Mouse (Mus musculus): ENCODE results near the gene 0610030E20Rik. TPM values are rescaled to one million over a fixed set of nuclear protein-coding genes. Genes with fewer than 3 reads are reported as not detected.

0610030E20Rik gene
- polyA plus RNA-seq, 1 experiment from 2014 or later: 19.6 TPM

DNA sequence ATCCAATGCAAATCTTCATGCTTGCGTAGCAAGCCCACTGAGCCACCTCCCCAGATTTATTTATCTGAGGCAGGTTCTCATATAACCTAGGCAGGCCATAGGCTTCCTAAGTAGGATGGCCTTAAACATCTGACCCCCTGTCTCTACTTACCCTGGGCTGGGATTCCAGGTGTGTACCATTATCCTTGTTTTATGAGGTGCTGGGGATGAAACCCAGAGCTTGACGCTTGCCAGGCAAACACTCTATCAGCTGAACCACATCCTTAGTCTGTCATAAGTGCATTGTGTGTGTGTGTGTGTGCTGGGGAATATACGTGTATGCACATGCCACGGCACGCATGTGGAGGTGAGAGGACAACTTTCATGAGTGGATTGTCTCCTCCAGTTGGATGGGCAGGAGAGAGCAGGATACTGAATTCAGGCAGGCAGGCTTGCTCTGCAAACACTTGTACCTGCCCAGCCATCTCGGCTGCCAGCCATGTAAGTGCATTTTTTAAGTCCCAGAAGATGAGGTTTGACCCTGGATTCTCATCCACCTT lies 41.7 kb downstream of the 0610030E20Rik start:
- peak overlapping the region; percentile 75; the same call in 1 of the 2 replicates for H3K9ac ChIP-seq (ENCODE audit: low read depth, low read length)
- H3K36me3 ChIP-seq (ENCODE audit: control insufficient read depth, insufficient read depth, low read length): peaks cover 44% of the 10 kb centered on the region

GRCm38 (mm10) chr6:72389471-72389940 lies 42.4 kb downstream of the 0610030E20Rik start:
- peak overlapping the region; percentile 75 for H3K9ac ChIP-seq (ENCODE audit: low read depth, low read length)
- peak; percentile 34; the same call in 1 of the 2 replicates for ATAC-seq (ENCODE audit: low read depth)

More for the DNA sequence above, 41.7 kb downstream of the 0610030E20Rik start:
- Histone ChIP-seq H3K27ac (replicated peaks; ENCODE audit: low read depth, low read length) (peak overlapping the region; percentile 90), H3K4me1 (ENCODE audit: control insufficient read depth, insufficient read depth, low read length) (peaks cover 14% of the 10 kb centered on the region; the same call in 1 of the 2 replicates), H3K9me3 (ENCODE audit: control insufficient read depth, low read length) (no peaks in the 10 kb centered on the region), H3K4me3 (ENCODE audit: low read depth, low read length) (peak overlapping the region; percentile 52), H3K27me3 (replicated peaks; ENCODE audit: control insufficient read depth, insufficient read depth, low read length) (no peaks in the 10 kb centered on the region), H3K4me2 (ENCODE audit: low read depth, low read length) (peak overlapping the region; percentile 74)
- no peak for ATAC-seq (ENCODE audit: low read depth)
- WGBS: 81% methylated on average over 6 of the region's 6 CpGs
- DNase-seq (ENCODE audit: low spot score): no peak

DNA sequence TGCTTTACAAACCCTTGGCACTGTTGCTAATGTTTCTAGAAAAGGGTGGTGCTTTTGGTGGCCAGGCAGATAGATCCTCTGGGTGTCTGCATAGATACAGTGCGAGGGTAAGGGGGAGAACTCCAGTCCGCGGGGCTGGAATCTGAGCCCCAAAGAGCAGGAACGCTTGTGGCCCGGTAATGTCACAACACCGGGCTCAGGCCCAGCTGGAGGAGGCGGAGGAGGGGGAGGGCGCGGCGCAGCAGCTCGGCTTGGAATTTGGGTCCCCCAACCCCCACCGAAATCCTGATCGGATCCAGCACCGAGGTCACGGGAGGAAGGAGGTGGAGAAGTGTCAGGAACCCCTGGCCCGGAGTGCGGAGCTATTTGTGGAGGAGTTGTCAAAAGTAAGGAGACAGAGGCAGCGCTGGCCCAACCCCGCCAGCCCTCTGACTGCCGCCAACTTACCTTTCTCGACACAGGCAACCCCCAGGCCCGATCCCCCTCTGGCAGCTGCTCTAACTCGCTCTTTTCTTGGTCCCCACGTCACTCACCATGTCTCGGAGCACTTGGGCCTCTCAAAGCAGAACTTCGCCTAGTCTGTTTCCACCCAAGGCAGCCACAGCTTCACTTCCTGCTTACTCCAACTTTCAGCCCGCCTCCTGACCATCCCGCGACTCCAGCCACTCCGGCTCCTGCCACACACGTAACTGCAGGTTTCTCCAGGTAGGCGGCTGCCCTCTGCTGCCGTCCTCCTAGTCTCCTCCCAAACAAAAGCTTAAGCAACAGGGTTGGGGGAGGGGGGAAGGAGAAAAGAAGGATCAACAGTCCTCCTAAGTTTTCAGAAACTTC lies 43.0 kb downstream of the 0610030E20Rik start, which contains the start of gene Vamp8:
Vamp8 (minus strand) TSS at position 763 of the 831 bp plus-strand sequence.
- Histone ChIP-seq H3K27me3 (replicated peaks; ENCODE audit: control insufficient read depth, insufficient read depth, low read length) (no peaks in the 10 kb centered on the region), H3K36me3 (ENCODE audit: control insufficient read depth, insufficient read depth, low read length) (peaks cover 32% of the 10 kb centered on the region), H3K9me3 (ENCODE audit: control insufficient read depth, low read length) (no peaks in the 10 kb centered on the region), H3K4me2 (ENCODE audit: low read depth, low read length) (peak within 1 kb of the TSS; percentile 74), H3K4me3 (ENCODE audit: low read depth, low read length) (peak within 1 kb of the TSS; percentile 52), H3K27ac (replicated peaks; ENCODE audit: low read depth, low read length) (peak within 1 kb of the TSS; percentile 90), H3K9ac (ENCODE audit: low read depth, low read length) (peak within 1 kb of the TSS; percentile 75), H3K4me1 (ENCODE audit: control insufficient read depth, insufficient read depth, low read length) (peaks cover 14% of the 10 kb centered on the region; the same call in 1 of the 2 replicates)
- under 1% methylated on average over 23 of the region's 33 CpGs for WGBS
- DNase-seq (ENCODE audit: low spot score): peak; percentile 84
- ATAC-seq (ENCODE audit: low read depth): peak; percentile 87

More at GRCm38 (mm10) chr6:72389471-72389940, 42.4 kb downstream of the 0610030E20Rik start:
- Histone ChIP-seq H3K4me2 (ENCODE audit: low read depth, low read length) (peak overlapping the region; percentile 74), H3K27ac (replicated peaks; ENCODE audit: low read depth, low read length) (peak overlapping the region; percentile 90), H3K36me3 (ENCODE audit: control insufficient read depth, insufficient read depth, low read length) (peaks cover 39% of the 10 kb centered on the region), H3K9me3 (ENCODE audit: control insufficient read depth, low read length) (no peaks in the 10 kb centered on the region), H3K4me1 (ENCODE audit: control insufficient read depth, insufficient read depth, low read length) (peaks cover 14% of the 10 kb centered on the region; the same call in 1 of the 2 replicates), H3K4me3 (ENCODE audit: low read depth, low read length) (peak overlapping the region; percentile 52), H3K27me3 (replicated peaks; ENCODE audit: control insufficient read depth, insufficient read depth, low read length) (no peaks in the 10 kb centered on the region)
- WGBS: 20% methylated on average over 13 of the region's 13 CpGs
- DNase-seq (ENCODE audit: low spot score): no peak

- H3K4me2 ChIP-seq (ENCODE audit: low read depth, low read length): peak overlapping the region; percentile 74
- ATAC-seq (ENCODE audit: low read depth) (peak; percentile 17), DNase-seq (ENCODE audit: low spot score) (peak; percentile 62)
Measured at GRCm38 (mm10) chr6:72390795-72391521, 43.8 kb downstream of the 0610030E20Rik start.

DNA sequence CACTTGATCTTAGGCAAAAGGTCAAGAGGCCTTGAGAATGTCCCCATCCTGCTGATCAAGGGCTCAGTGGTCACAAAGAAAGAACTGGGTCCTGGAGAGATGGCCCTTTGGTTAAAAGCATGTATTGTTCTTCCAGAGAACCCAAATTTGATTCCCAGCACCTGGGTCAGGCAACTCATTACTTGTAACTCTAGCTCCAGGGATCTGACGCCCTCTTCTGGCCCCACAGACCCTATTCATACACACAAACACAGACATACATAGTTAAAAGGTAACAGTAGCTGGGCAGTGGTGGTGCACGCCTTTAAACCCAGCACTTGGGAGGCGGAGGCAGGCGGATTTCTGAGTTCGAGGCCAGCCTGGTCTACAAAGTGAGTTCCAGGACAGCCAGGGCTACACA lies 45.2 kb downstream of the 0610030E20Rik start:
- Histone ChIP-seq H3K4me1 (ENCODE audit: control insufficient read depth, insufficient read depth, low read length) (peaks cover 14% of the 10 kb centered on the region; the same call in 1 of the 2 replicates), H3K27ac (replicated peaks; ENCODE audit: low read depth, low read length) (no peak overlapping the region), H3K9me3 (ENCODE audit: control insufficient read depth, low read length) (no peaks in the 10 kb centered on the region), H3K27me3 (replicated peaks; ENCODE audit: control insufficient read depth, insufficient read depth, low read length) (no peaks in the 10 kb centered on the region), H3K36me3 (ENCODE audit: control insufficient read depth, insufficient read depth, low read length) (peaks cover 16% of the 10 kb centered on the region), H3K4me3 (ENCODE audit: low read depth, low read length) (no peak overlapping the region), H3K4me2 (ENCODE audit: low read depth, low read length) (no peak overlapping the region), H3K9ac (ENCODE audit: low read depth, low read length) (no peak overlapping the region)
- WGBS: 90% methylated on average over 5 of the region's 5 CpGs
- ATAC-seq (ENCODE audit: low read depth) (no peak), DNase-seq (ENCODE audit: low spot score) (no peak)

More at GRCm38 (mm10) chr6:72390795-72391521, 43.8 kb downstream of the 0610030E20Rik start:
- H3K27me3 ChIP-seq (replicated peaks; ENCODE audit: control insufficient read depth, insufficient read depth, low read length): no peaks in the 10 kb centered on the region
- peak overlapping the region; percentile 90 for H3K27ac ChIP-seq (replicated peaks; ENCODE audit: low read depth, low read length)
- peaks cover 25% of the 10 kb centered on the region for H3K36me3 ChIP-seq (ENCODE audit: control insufficient read depth, insufficient read depth, low read length)
- H3K9ac ChIP-seq (ENCODE audit: low read depth, low read length): peak overlapping the region; percentile 75
- H3K4me3 ChIP-seq (ENCODE audit: low read depth, low read length): peak overlapping the region; percentile 52
- 15% methylated on average over 11 of the region's 12 CpGs for WGBS
- H3K4me1 ChIP-seq (ENCODE audit: control insufficient read depth, insufficient read depth, low read length): peaks cover 14% of the 10 kb centered on the region; the same call in 1 of the 2 replicates
- no peaks in the 10 kb centered on the region for H3K9me3 ChIP-seq (ENCODE audit: control insufficient read depth, low read length)

DNA sequence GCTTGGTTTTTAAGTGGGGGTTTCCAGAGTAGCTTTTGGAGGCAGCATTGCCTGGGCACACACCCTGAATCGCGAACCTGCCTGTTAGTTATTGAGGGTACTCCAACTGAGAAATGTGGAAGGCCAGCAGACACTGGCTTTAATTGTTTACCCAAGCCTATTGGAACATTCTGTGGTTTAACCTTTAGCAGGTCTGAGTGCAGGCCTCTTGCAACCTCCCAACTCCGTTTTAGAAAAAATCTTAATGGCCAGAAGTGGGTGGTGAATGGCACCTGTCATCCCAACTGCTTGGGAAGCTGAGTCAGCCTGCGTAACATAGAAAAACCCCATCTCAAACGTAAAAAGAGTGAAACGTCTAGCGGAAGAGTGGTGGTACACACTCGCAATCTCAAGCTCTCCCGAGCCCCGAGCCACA lies 49.7 kb downstream of the 0610030E20Rik start:
- Histone ChIP-seq H3K4me2 (ENCODE audit: low read depth, low read length) (no peak overlapping the region), H3K9ac (ENCODE audit: low read depth, low read length) (no peak overlapping the region), H3K4me3 (ENCODE audit: low read depth, low read length) (no peak overlapping the region), H3K4me1 (ENCODE audit: control insufficient read depth, insufficient read depth, low read length) (no peaks in the 10 kb centered on the region), H3K36me3 (ENCODE audit: control insufficient read depth, insufficient read depth, low read length) (no peaks in the 10 kb centered on the region), H3K27ac (replicated peaks; ENCODE audit: low read depth, low read length) (no peak overlapping the region), H3K9me3 (ENCODE audit: control insufficient read depth, low read length) (no peaks in the 10 kb centered on the region), H3K27me3 (replicated peaks; ENCODE audit: control insufficient read depth, insufficient read depth, low read length) (no peaks in the 10 kb centered on the region)
- DNase-seq (ENCODE audit: low spot score): no peak
- 69% methylated on average over 10 of the region's 10 CpGs for WGBS
- ATAC-seq (ENCODE audit: low read depth): no peak

DNA sequence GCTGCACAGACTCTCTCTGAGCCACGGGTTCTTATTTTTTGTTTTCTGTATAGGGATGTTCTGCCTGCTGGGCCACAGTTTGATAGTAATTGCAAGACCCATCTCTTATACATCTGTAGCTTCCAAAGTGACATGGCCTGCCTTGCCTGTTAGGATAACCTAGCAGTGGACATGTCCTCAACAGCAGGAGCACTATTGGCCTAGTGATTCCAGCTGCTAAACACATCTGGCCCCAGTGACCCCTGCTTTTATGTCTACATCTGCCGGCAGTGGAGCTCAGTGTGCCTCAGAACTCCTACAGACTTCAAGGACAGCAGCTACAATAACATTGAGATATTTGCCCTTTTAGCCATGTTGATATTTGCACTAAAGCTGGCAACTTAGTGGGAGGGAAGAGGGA lies 52.9 kb downstream of the 0610030E20Rik start:
- H3K27me3 ChIP-seq (replicated peaks; ENCODE audit: control insufficient read depth, insufficient read depth, low read length): no peaks in the 10 kb centered on the region
- WGBS: 55% methylated on average over 2 of the region's 2 CpGs
- no peaks in the 10 kb centered on the region for H3K4me1 ChIP-seq (ENCODE audit: control insufficient read depth, insufficient read depth, low read length)
- H3K27ac ChIP-seq (replicated peaks; ENCODE audit: low read depth, low read length): no peak overlapping the region
- no peaks in the 10 kb centered on the region for H3K9me3 ChIP-seq (ENCODE audit: control insufficient read depth, low read length)
- no peak overlapping the region for H3K4me3 ChIP-seq (ENCODE audit: low read depth, low read length)
- H3K36me3 ChIP-seq (ENCODE audit: control insufficient read depth, insufficient read depth, low read length): no peaks in the 10 kb centered on the region
- ATAC-seq (ENCODE audit: low read depth) (no peak), DNase-seq (ENCODE audit: low spot score) (no peak)
- H3K9ac ChIP-seq (ENCODE audit: low read depth, low read length): no peak overlapping the region
- H3K4me2 ChIP-seq (ENCODE audit: low read depth, low read length): no peak overlapping the region

DNA sequence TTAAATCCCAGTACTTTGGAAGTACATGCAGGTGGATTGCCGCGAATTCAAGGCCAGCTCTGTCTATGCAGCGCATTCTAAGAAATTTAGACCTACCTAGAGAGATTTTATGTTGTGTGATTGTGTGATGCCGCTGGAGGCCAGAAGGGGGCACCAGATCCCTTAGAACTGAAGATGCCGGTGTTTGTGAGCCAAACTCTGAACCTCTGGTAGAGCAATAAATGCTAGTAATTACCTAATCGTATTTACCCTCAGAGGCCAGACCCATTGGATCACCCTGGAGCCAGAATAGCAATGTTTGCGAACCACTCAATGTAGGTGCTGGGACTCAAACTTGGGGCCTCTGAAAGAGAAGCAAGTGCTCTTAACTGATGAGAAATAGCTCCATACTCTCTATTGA lies 54.8 kb downstream of the 0610030E20Rik start:
- Histone ChIP-seq H3K36me3 (ENCODE audit: control insufficient read depth, insufficient read depth, low read length) (no peaks in the 10 kb centered on the region), H3K4me1 (ENCODE audit: control insufficient read depth, insufficient read depth, low read length) (no peaks in the 10 kb centered on the region), H3K9me3 (ENCODE audit: control insufficient read depth, low read length) (no peaks in the 10 kb centered on the region), H3K4me2 (ENCODE audit: low read depth, low read length) (no peak overlapping the region), H3K9ac (ENCODE audit: low read depth, low read length) (no peak overlapping the region), H3K27me3 (replicated peaks; ENCODE audit: control insufficient read depth, insufficient read depth, low read length) (no peaks in the 10 kb centered on the region), H3K4me3 (ENCODE audit: low read depth, low read length) (no peak overlapping the region), H3K27ac (replicated peaks; ENCODE audit: low read depth, low read length) (no peak overlapping the region)
- no peak for ATAC-seq (ENCODE audit: low read depth)
- 21% methylated on average over 7 of the region's 7 CpGs for WGBS
- peak; percentile 66 for DNase-seq (ENCODE audit: low spot score)
